Mouse (Mus musculus): ENCODE data around the gene Ube2l6.

- TF ChIP-seq CTCF (IDR thresholded peaks at IDR 0.05; ENCODE audit: insufficient read depth, low read length): no peak
- TF ChIP-seq POLR2A (IDR thresholded peaks at IDR 0.05; ENCODE audit: borderline replicate concordance, extremely low read depth, low read depth, low read length): no peak
These were observed 5.5 kb upstream of the Ube2l6 start for GRCm38 (mm10) chr2:84793154-84793553.

All from lung, adult 2 months (tissue).